Mouse (Mus musculus) kidney, adult 8-10 months (tissue): ENCODE results near the gene Baiap2l1.
"Not testable (repeated sequence)": the region's sequence is repeated elsewhere in the genome, so short reads cannot be mapped to it uniquely, and the experiment has no call there.

Experiments used
- DNase-seq, 2 experiments: peaks; one replicate each; pipeline ENCODE4 v3.0.0; 2022

Gene Baiap2l1

DNA sequence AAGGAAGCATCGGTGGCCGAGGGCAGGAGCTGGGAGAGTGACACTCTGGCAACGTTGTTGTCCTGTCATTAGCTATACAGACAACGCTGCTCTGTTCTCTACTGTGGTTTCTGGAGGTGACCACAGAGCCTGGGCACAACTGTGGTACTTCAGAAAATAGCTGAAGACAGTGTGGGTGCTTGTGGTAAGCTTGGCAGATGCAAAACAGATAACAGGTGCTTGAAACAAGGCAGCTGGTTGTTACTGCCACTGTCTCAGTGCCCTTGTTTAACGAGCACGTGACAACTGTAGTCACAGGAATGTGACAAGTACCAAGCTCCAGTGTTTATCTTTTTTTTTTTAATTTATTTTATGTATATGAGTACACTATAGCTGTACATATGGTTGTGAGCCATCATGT is 13.3 kb downstream of the Baiap2l1 start:
- DNase-seq = no peak

DNA sequence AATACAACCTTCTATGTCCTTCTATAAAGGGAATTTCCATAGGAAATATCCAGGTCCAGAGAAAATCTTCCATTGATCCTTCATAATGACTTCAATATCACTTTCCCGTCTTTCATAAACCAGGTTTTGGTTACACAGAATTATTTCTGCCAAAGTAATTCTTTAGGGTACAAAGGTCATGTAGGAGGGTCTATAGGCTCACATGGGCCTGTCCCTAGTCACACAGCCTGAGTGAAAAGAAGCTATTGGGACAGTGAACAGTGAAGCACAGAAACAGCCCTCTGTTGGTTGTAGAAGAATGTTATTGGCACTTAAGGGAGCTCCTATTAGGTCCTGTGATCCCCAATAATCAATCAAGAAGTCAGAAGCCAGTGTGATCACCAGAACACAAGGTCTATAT is 16.8 kb downstream of the Baiap2l1 start:
- DNase-seq = no peak

DNA sequence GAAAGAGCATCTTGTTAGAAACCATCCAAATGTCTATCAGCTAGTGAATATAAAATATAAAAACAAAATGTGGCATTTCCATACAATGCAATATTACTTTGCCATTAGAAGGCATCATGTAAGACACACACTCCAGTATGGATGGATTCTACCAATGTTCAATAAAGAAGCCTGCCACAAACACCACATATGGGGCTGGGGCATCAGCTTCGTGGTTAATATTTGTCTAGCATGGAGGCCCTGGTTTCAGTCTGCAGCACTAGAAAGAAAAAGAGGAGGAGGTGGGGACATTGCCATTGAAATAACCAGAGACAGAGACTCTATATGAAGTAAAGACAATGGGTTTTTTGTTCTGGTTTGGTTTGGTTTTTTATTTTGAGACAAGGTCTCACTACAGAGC is 19.1 kb downstream of the Baiap2l1 start:
- no peak for DNase-seq

DNA sequence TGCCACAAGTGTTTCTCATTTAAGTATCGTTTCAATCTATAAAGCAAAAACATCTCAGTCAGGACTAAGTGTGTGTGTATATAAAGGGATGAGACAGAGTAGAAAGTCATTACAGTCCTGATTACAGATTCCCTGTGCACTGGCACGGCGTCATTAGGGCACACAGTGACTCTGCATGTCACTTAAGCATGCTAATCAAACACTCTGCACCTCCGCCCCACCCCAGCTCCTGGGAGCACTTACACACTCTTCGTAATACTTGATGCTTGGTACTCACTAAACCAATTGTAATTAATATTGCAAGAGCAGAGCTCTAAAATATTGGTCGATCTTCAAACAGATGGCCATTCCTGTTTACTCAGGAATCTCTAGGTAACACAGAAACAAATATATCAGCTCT is 22.6 kb downstream of the Baiap2l1 start:
- not testable (repeated sequence) for DNase-seq

DNA sequence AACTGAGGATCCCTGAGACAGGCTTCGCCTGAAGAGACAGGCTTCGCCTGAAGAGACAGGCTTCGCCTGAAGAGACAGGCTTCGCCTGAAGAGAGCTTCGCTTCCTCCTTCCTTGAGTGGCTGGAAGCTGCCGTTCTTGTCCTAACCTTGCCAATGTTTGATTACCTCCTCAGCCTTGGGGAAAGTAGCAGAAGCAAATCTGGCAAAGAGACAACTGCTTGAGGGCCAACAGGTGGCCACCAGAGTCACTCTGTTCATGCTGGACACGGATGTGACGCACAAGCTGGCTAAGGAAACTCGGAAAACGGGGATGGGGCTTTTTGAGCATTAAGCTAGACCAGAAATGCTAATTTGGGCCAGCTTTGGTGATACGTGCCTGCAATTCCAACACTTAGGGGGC is 23.9 kb downstream of the Baiap2l1 start:
- no peak for DNase-seq

DNA sequence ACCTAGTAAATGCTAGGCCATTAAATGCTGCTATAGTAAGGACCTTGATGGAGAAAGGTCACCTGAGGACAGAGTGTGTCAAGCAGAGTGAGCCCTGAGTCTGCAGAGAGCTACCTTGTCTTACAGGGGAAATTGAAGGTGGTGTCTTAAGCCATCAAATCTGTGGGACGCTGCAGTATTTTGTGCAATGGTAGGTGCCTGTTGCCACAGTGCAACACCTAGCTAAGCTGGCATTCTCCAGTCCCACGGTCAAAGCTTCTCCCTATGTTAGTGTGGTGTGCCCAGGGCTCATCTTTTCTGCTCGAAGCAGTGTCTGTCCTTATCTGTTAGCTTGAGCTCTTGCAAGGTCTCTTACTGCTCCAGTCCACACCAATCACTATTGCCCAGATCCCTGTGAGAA is 35.2 kb downstream of the Baiap2l1 start:
- DNase-seq = no peak

DNA sequence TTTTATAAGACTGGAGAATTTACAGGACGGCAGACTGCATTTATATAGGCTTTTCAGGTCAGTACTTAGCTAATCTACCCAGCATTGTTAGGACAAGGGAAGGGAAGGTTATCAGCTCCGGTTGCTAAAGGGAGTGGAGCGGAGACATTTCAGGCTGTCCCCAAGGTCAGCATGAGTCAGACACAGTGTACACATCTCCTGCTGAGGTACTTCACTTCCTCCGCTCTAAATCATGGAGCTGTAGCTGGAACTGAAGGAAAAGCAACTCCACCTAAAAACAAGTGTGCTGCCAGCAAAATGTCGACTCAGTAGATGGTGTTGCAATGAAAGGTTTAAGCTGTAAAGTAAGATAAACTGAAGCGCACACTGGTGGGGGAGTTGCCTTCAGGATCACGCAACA is 36.2 kb downstream of the Baiap2l1 start:
- no peak for DNase-seq

DNA sequence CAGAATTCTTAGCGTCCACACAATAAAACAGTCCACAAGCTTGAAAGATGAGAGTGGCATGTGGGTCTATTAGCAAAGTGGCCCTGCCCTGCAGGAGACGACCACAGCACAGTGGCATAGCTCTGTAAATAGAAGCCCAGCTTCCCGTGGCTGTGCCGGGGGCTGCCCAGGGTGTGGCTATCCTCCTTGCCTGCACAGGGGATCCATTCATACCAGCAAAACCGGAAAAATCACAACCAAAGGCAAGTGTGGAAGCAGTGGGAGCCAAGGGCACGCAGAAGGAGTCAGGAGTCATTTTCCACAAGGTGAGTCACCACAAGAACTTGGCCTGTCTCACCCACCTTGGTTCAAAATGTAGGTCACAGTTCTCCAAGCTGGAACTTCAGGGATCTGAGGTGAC is 39.6 kb downstream of the Baiap2l1 start:
- peak in 1 of 2 experiments; percentile 5 for DNase-seq

DNA sequence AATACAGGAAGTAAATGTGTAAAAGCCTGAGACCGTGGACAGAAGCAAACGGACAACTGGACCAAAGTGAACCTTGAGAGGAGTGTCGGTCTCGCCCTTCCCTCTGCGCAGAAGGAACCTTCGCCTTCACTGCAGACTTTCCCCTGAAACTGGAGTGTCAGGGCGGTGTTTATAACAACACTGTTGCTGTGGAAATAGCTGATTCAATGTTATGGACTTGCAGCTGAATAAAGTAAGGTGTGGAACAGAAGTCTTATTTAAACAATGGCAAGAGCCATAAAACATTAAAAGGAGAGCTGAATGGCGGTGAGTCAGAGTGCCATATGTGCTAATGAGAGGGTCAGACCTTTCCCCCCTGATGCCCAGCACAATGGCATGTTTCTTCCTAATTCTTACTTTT is 40.5 kb downstream of the Baiap2l1 start:
- no peak for DNase-seq

DNA sequence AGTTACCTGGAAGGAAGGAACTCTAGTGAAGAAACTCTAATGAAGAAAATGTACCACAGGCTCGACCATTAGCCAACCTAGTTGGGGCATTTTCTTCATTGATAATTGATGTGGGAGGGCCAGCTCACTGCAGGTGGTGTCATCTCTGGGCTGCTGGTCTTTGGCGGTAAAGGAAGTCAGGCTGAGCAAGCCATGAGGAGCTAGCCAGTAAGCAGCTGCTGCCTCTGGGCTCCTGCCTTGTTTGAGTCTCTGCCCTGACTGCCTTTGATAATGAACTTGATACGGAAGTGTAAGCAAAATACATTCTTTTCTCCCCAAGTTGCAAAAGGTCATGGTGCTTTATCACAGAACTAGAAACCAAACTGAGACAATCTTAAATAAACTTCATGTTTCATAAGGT is 41.5 kb downstream of the Baiap2l1 start:
- DNase-seq = no peak

DNA sequence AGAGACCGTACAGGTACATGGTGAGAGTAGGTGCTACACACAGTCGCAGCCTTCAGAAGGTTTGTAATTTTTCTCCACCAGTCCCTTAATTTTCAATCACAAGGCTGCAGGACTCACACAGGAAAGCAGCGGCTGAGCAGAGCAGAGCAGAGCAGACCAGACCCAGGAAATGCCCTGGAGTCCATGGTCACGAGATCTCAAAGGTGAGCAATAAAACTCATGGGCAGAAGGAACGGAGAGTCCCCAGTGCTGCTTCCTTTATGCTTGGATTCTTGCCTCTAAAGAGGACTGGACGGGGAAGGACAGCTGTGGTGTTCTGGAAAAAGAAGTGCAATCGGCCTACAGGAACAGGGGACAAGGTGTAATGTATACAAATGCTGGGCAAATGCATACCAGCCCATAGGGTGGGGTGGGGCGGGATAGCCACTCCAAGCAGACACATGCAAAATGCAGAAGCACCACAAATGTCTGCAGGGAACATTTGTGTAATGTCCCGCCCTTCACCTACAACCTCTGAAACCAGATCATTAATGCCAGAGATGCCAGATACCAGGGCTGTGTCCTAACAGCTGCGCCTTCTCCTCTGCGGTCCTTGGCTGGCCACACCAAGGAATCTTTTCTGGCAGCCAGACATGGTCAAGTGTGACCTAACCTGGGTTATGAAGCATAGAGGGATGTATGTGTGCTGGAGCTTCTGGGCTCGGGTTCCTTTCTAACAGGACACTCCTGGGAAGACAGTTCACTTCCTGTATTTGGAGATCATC is 43.0 kb downstream of the Baiap2l1 start:
- DNase-seq = peak in 1 of 2 experiments; percentile 19

DNA sequence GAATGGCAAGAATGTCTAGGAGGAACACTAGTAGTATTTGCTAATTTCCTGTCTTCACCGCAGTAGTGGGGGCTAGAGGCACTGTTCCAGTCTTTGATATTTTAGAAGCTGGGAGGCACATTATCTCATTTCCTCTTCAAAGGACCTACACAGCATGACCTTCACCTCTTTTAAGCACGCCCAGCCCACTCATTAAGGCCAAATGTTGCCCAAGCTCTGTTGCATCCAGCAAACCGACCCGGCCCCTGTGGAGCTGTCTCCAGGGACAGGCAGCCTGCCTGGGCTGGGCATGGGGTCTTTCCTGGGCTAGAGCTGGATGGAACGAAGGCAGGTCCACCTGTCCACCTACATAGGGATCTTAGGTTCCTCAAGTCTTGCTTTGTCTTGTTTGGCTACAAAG is 44.6 kb downstream of the Baiap2l1 start:
- DNase-seq = no peak

DNA sequence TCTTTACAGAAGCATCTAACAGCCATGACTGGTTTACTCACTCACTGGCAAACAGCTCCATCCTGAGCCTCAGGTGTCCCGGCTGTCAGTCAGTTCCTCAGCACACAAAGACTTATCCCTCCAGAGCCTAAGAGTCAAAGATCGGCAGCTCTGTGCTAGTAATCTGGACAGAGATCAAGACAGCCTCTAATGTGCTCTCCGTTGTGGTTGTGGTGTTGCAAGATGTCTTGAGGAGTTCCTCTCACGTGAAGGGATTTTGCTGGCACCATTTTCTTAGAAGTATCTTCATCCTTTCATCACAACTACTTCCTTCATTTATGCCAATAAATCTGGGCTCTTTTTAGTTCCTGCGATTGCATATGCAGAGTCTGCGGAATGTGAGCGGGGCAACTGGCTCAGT is 45.7 kb downstream of the Baiap2l1 start:
- DNase-seq = no peak

DNA sequence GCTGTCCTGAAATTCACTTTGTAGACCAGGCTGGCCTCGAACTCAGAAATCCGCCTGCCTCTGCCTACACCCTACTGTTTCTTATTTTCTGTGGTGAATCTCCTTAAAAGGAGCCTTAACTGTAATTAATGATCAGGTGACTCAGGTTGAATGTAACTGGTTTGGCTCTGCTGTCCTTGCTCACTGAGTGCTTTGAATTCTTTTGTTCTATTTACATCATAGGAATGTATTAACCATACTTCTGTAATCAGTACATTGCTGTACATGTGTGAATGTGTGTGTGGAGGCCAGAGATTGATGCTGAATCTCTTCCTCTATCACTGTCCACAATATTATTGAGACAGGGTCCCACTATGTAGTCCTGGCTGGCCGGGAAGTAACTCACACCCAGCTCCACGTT is 49.0 kb downstream of the Baiap2l1 start:
- no peak for DNase-seq

DNA sequence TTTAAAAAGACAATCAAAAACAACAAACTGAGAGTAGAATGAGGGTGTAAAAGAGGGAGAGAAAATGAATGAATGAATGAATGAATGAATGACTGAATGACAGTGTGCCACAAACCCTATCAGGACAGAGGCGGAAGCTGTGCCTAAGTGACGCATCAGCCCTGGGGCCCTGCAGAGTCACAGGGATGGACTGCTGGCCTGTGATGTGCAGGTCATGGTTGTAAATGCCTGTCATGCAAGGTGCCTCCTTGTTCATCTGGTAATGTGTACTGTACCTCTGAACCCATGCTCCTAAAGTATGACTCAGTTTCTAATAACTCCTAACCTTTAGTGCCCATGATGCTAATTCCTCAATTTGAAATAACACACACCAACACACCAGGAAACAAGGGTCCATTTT is 54.8 kb downstream of the Baiap2l1 start:
- no peak for DNase-seq

DNA sequence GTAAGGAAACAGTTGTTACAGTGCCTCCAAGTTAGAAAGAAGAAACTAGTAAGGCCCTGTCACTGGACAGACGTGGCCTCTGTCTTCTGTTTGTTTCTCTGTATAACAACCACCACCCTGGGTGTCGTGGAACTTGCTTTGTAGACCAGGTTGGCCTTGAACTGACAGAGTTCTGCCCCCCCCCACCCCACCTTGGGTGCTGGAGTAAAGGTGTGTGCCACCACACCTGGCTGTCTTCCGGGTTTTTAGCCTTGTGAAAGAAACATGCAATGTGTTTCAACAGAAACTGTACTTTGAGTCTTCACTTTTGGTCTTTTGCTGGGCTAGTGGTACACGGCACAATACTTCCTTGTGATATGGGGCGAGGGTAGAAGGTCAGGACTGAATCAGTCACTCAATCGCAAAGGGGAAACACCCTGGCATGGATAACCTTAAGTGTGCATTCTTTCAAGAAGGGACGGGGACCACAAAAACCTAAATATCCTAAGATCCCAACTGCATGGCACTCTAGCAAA is 61.8 kb downstream of the Baiap2l1 start:
- no peak for DNase-seq

DNA sequence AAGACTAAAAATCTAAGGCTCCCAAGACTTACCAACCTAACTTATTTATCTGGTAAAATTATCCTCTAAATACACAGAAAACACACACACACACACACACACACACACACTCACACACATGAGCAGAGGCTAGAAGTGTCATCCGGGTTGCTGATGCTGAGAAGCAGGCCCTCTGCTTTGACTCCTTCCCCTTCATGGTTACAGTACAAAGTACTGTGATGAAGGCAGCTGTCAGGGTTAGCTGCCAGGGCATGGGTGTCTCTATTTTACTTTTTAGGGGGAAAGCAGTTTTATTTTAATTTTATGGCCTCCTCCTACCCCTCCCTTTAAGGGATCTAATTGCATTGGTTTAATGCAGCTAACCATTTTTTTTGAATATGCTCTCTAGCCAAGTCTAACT is 62.6 kb downstream of the Baiap2l1 start:
- DNase-seq = no peak

DNA sequence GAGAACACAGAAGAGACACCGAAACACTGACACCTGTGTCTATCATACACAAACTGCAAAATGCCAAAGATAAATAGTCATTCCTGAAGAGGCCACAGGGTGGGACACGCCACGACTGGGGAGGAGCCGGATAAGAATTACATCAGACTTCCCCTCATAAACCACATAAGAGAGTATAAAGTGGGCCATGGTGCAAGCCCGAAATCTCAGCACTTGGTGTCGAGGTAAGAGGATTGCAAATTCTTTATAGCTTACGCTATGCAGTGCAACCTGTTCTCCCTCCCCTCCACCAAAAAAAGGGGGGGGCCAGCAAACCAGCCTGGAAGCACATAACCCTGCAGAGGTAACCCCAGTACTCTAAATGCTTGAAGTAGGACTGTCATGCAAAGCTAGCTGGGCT is 63.0 kb downstream of the Baiap2l1 start:
- no peak for DNase-seq

DNA sequence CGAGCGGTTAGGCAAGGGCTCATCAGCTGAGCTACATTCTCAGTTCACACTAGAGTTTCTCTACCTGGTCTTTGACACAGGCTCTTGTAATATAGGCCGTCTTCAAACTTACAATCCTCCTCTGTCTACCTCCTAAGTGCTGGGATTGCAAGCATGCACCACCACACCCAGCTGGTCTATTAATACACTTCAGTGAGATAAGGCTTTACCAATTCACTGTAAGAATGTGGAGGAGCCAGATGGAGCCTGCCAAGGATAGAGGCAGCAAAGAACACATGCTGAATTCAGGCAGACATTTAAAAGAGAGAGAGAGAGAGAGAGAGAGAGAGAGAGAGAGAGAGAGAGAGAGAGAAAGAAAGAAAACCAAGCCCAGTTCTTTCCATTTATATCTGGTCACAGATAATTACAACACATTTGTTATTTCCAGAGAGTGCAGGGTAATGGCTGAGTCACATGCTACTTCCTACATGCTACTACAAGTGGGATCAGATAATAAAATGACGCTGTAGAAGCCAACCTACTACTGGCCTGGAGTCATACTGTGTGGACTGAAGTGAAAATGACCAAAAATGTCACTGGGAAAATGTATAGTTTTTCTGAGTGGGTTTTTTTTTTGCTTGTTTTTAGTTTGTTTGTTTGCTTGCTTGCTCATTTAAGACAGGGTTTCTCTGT is 68.0 kb downstream of the Baiap2l1 start:
- no peak for DNase-seq

DNA sequence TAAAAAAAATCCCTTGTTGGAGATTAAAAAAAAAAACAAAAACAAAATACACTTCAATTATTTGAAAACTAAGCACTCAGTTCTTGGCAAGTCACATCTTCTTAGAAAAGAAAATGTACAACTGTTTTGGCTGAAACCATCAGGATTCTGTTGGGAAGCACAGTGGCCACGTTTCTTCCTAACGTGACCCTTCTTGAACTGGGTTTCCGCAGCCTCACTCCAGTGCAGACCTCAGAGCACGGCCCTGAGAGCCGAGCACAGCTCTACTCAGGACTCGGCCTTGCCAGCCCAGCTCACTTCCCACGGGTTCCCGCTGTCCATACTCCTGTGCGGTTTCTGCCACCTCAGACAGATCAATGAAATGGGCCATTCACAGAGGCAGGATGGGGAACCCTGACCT is 69.5 kb downstream of the Baiap2l1 start:
- no peak for DNase-seq

DNA sequence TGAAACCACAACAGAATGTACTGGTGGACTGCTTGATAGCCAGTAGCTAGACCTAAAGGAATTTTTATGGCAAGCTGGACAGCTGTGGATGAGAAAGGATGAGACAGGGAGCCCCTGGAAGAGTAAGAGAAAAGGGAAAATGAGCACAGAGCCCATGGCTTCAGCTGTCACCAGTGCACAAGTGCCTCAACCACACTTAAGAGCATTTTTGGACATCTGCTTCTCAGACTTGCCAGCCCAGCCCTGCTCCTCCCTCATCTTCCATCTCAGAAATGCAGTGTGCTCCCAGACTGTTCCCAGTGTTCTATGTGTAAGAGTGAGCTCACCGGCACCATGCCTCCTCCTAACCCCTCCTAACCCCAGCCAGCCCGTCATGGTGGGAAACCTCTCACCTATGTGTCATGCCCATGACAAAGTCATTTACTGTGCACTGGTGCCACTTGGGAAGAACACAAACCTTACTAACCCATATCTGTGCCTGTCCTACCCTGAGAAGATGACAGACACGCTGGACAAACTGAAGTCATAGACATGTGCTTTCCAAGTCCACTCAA is 70.6 kb downstream of the Baiap2l1 start:
- no peak for DNase-seq

DNA sequence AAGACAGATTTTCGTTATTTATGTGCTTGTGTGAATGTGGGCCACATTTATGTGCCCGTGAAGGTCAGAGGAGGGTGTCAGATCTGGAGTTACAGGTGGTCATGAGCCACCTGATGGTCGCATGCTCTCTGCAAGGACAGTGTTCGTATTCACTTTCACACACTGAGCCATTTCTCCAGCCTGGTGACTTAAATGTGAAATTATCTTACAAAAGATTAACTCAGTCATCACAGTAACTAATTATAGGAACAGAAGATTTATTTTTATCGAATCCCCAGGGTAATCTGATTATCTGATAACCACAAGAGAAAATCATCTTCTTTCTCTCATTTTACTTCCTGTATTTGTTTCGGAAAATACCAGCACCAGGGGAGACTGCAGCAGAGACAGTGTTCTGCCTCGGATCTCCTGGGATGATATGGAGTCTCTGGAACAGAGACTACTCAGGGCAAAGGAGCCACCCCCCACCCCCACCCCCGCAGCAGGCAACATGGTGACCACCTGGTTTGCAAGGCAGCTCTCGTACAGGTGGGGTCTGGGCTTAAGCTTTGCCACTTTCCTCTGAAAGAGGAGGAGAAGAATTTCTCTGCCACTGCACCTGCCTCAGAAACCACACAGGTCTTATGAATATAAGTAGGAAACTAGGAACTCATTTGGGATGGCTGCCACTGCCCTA is 71.2 kb downstream of the Baiap2l1 start:
- no peak for DNase-seq

DNA sequence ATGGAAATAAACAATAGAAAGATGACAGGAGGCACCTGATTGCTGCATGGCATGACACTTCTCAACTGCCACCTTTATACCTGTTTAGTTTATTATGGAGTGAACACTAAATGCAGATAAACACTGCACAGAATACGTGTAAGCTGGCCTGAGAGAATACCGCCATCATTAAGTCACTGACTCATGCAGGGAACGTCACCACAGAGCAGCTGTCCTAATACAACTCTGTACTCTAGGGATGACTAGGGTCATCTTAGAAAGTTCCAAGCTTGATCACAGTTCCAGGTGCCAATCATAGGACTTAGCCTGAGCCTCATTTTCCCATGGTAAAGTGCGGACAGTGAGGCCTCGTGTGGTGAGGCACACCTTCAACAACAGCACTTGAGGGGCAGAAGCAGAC is 73.3 kb downstream of the Baiap2l1 start:
- DNase-seq = no peak

DNA sequence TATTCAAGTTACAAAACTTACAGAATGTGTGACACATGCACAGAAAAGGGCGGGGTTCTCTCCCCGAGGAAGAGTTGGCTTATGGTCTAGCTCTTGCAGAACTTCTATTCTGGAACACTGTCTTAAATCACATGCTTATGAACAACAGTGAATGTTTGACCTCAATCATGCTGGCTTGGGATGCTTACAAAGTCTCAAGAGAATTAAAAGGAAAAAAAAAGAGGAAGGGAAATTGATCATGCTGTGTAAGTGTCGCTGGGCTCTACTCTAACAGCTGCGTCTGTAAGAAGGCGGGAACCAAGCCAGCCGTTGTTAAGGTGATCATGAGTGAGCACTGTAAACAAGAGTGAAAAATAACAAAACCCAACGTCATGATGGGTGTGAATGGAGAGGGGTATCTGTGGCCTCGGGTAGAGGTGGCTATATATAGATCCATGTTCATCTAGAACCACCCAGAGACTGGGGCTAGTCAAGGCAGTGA is 74.3 kb downstream of the Baiap2l1 start:
- DNase-seq = no peak
